Mouse (Mus musculus): ENCODE results near the gene Cuta.

Gene Cuta

GRCm38 (mm10) chr17:26886047-26886749, 53.2 kb downstream of the Cuta start:
- peak; percentile 73 for DNase-seq (ENCODE audit: low spot score)

DNA sequence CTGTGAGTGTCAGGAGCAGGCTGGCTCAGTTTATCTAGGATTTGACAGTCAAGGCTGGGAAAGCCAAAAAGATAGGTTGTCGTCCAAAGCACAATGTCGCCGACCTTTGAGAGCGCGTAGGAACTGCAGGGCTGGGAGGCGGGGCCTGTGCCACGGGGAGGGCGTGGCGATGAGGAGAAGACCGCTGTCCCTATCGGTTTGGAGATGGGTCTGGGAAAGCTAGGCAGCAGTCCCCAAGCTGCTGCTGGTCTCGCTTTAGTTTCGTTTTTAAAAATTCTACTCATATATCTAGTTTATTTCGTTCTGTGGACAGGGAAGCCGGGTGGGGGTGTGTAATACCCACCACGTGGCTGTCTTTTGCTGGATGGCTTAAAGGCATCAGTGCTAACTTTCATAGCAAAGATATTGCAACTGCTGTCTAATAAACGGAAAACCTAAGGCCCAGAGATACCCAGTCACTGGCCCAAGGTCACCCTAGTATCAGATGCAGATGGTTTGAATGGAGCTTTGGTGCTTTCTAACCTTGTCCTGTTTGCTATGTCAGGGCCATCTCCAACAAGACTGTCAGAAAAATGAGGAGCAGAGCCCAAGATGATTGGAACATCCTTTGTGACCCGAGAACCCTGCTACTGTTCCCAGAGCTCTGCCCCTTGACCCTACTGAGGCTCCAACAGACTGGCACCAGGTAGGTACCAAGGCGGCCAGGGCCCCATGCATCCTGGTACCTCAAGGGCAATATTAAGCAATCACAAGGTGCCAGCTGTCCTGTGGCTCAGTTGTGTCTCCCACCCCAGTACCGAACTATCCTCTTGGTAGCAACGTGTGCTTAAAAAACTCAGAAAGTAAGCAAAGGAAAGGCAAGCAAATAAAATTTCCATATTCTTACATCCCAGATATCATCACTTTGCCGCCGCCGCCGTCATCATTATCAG, 54.1 kb downstream of the Cuta start:
- peak; percentile 73 for DNase-seq (ENCODE audit: low spot score)
